Mouse (Mus musculus) ES-E14 (cell line): ENCODE results near the gene Gpr180. TPM values are rescaled to one million over a fixed set of nuclear protein-coding genes. Genes with fewer than 3 reads are reported as not detected.

Experiments
- DNase-seq: peaks from one replicate; pipeline ENCODE4 v3.0.0-alpha.2; 2013; ENCODE audit warnings: low read depth, low spot score
- H3K27ac ChIP-seq: 2 replicates; pipeline ENCODE4 v1.5.1; 2012; ENCODE audit warnings: low read depth, mild to moderate bottlenecking, low read length, moderate library complexity, mixed read lengths; ENCODE audit not compliant: poor library complexity, insufficient read depth, severe bottlenecking
- H3K36me3 ChIP-seq: 2 replicates; pipeline ENCODE4 v1.6.1; 2012; ENCODE audit warnings: mild to moderate bottlenecking, low read length, moderate library complexity, mixed read lengths; ENCODE audit not compliant: control insufficient read depth, poor library complexity, insufficient read depth, severe bottlenecking
- H3K4me1 ChIP-seq, 2 experiments: fragments of 150-350 bp in 1 of 2; sonication (generic) in 1 of 2; 2 replicates each; pipeline ENCODE4 v1.6.1; 2012; ENCODE audit warnings: low read length in 2 of 2, mild to moderate bottlenecking in 1 of 2, mixed read lengths in 1 of 2; ENCODE audit not compliant: control insufficient read depth in 2 of 2, insufficient read depth in 2 of 2, poor library complexity in 1 of 2
- H3K4me3 ChIP-seq, 2 experiments: fragments of 150-350 bp in 1 of 2; sonication (generic) in 1 of 2; 2 replicates each; pipeline ENCODE4 v1.5.1; 2012; ENCODE audit warnings: low read length in 2 of 2, low read depth in 1 of 2, mild to moderate bottlenecking in 1 of 2, mixed read lengths in 1 of 2; ENCODE audit not compliant: insufficient read depth in 1 of 2, poor library complexity in 1 of 2, severe bottlenecking in 1 of 2
- H3K9ac ChIP-seq: 2 replicates; pipeline ENCODE4 v1.6.1; 2012; ENCODE audit warnings: low read depth, mild to moderate bottlenecking, low read length, mixed read lengths; ENCODE audit not compliant: poor library complexity, insufficient read depth, severe bottlenecking
- H3K9me3 ChIP-seq: fragments of 150-350 bp; sonication (generic); 2 replicates; pipeline ENCODE4 v1.6.1; 2012; ENCODE audit warnings: low read depth, mild to moderate bottlenecking, low read length; ENCODE audit not compliant: control insufficient read depth, insufficient read depth
- CHD2 ChIP-seq: IDR thresholded peaks from 2 replicates; pipeline ENCODE4 v1.6.1; 2014; ENCODE audit warnings: mild to moderate bottlenecking, low read depth, low read length, inconsistent platforms
- HCFC1 ChIP-seq: IDR thresholded peaks from 2 replicates; pipeline ENCODE4 v1.6.1; 2012; ENCODE audit warnings: low read length, inconsistent platforms, borderline replicate concordance; ENCODE audit not compliant: insufficient read depth
- MAFK ChIP-seq: IDR thresholded peaks from 2 replicates; pipeline ENCODE4 v1.6.1; 2014; ENCODE audit warnings: mild to moderate bottlenecking, low read depth, low read length, inconsistent platforms; ENCODE audit not compliant: insufficient read depth
- ZC3H11A ChIP-seq: IDR thresholded peaks from 2 replicates; pipeline ENCODE4 v1.6.1; 2012; ENCODE audit warnings: low read depth, mild to moderate bottlenecking, inconsistent platforms, low read length, borderline replicate concordance
- ZNF384 ChIP-seq: IDR thresholded peaks from 2 replicates; pipeline ENCODE4 v1.6.1; 2012; ENCODE audit warnings: low read depth, low read length, inconsistent platforms
- in situ Hi-C, 2 experiments: fragments of 600-800 bp; cut with MboI; formaldehyde crosslinking; loops; one replicate each; pipeline ENCODE4 v1.15.1; 2025; ENCODE audit warnings: low sequenced_read_pairs in 2 of 2, inconsistent platforms in 1 of 2; ENCODE audit not compliant: unreplicated experiment in 2 of 2
- total RNA-seq: library from RNA; depleted of rRNA; stranded (reverse); fragments of 300-350 nt; gene quantifications from 2 replicates; pipeline ENCODE4 v1.2.3, GENCODE M21; 2012

The Gpr180 gene
- total RNA-seq, 1 experiment = 18.2 TPM

GRCm38 (mm10) chr14:118156740-118157139, 19.8 kb downstream of the Gpr180 start:
- H3K9ac ChIP-seq = no peak overlapping the region
- DNase-seq = no peak
- TF ChIP-seq ZC3H11A = no peak
- no peak for TF ChIP-seq HCFC1
- TF ChIP-seq CHD2 = no peak
- no peak for TF ChIP-seq ZNF384
- TF ChIP-seq MAFK = no peak
- H3K4me3 ChIP-seq = no peak overlapping the region
- no peaks in the 10 kb centered on the region for H3K4me1 ChIP-seq
- peaks cover 25% of the 10 kb centered on the region; the same call in 1 of the 2 replicates for H3K36me3 ChIP-seq
- H3K27ac ChIP-seq = no peak overlapping the region
- in situ Hi-C loops = no loop called here
- no peaks in the 10 kb centered on the region for H3K9me3 ChIP-seq

GRCm38 (mm10) chr14:118157146-118157545, 20.2 kb downstream of the Gpr180 start:
- Histone ChIP-seq H3K9ac (no peak overlapping the region), H3K9me3 (no peaks in the 10 kb centered on the region), H3K36me3 (peaks cover 23% of the 10 kb centered on the region; the same call in 1 of the 2 replicates), H3K4me1 (no peaks in the 10 kb centered on the region), H3K27ac (no peak overlapping the region), H3K4me3 (no peak overlapping the region)
- TF ChIP-seq MAFK (no peak), CHD2 (no peak), ZNF384 (no peak), HCFC1 (no peak), ZC3H11A (no peak)
- in situ Hi-C loops = no loop called here
- no peak for DNase-seq

- peaks cover 9% of the 10 kb centered on the region; the same call in 1 of the 2 replicates for H3K36me3 ChIP-seq
- H3K4me3 ChIP-seq = no peak overlapping the region
- no peak for DNase-seq
- TF ChIP-seq ZNF384 = no peak
- TF ChIP-seq MAFK = no peak
- TF ChIP-seq CHD2 = no peak
- TF ChIP-seq ZC3H11A = no peak
- no peak for TF ChIP-seq HCFC1
- no peak overlapping the region for H3K27ac ChIP-seq
- no peak overlapping the region for H3K9ac ChIP-seq
- in situ Hi-C loops = no loop called here
- no peaks in the 10 kb centered on the region for H3K9me3 ChIP-seq
- H3K4me1 ChIP-seq = no peaks in the 10 kb centered on the region
These were observed 24.8 kb downstream of the Gpr180 start for GRCm38 (mm10) chr14:118161751-118162150.

GRCm38 (mm10) chr14:118162640-118163039, 25.7 kb downstream of the Gpr180 start:
- no peaks in the 10 kb centered on the region for H3K4me1 ChIP-seq
- H3K4me3 ChIP-seq = no peak overlapping the region
- no peak overlapping the region for H3K9ac ChIP-seq
- in situ Hi-C loops = no loop called here
- DNase-seq = no peak
- no peak overlapping the region for H3K27ac ChIP-seq
- peaks cover 8% of the 10 kb centered on the region; the same call in 1 of the 2 replicates for H3K36me3 ChIP-seq
- no peaks in the 10 kb centered on the region for H3K9me3 ChIP-seq
- TF ChIP-seq MAFK = no peak
- TF ChIP-seq CHD2 = no peak
- TF ChIP-seq ZNF384 = no peak
- TF ChIP-seq HCFC1 = no peak
- no peak for TF ChIP-seq ZC3H11A

- in situ Hi-C loops = no loop called here
- Histone ChIP-seq H3K27ac (no peak overlapping the region), H3K9me3 (no peaks in the 10 kb centered on the region), H3K4me3 (no peak overlapping the region), H3K36me3 (no peaks in the 10 kb centered on the region), H3K4me1 (no peaks in the 10 kb centered on the region), H3K9ac (no peak overlapping the region)
- peak; percentile 52 for DNase-seq
- TF ChIP-seq HCFC1 = no peak
- TF ChIP-seq ZNF384 = peak; percentile 70
- 0 out of 2 replicates have a peak, but pooled peaks have one; percentile 12 for TF ChIP-seq ZC3H11A
These were observed 31.8 kb downstream of the Gpr180 start for GRCm38 (mm10) chr14:118168776-118169175.
